Mouse (Mus musculus): ENCODE data around the gene Iqcb1. TPM values are rescaled to one million over a fixed set of nuclear protein-coding genes. Genes with fewer than 3 reads are reported as not detected.
A peak's percentile ranks its signal among the peaks of the same experiment; 100 is the strongest.

The Iqcb1 gene
- polyA plus RNA-seq (2014; fragmentation: Nextera tagmentation; extraction: Ambion mirVana) = 32.2 and 37.9 TPM in 2 replicates

- H3K27ac ChIP-seq (replicated peaks; ENCODE audit: low read depth, low read length) = peak within 1 kb of the TSS; percentile 75
- WGBS = 0% methylated on average over 20 of the region's 64 CpGs
- DNase-seq (ENCODE audit: low spot score) = peak; percentile 93
Observed at GRCm38 (mm10) chr16:36828054-36828786, at the start of gene Iqcb1. Iqcb1 (plus strand) TSS chr16:36828385.

GRCm38 (mm10) chr16:36784146-36784545, 44.0 kb upstream of the Iqcb1 start:
- Histone ChIP-seq H3K9me3 (ENCODE audit: control insufficient read depth, low read length) (no peaks in the 10 kb centered on the region), H3K36me3 (ENCODE audit: control insufficient read depth, insufficient read depth, low read length) (no peaks in the 10 kb centered on the region), H3K4me1 (ENCODE audit: control insufficient read depth, insufficient read depth, low read length) (0 out of 2 replicates have a peak, but pooled peaks cover 3% of the 10 kb centered on the region), H3K27ac (replicated peaks; ENCODE audit: low read depth, low read length) (peak overlapping the region; percentile 2; the same call in 1 of the 2 replicates), H3K27me3 (replicated peaks; ENCODE audit: control insufficient read depth, insufficient read depth, low read length) (no peaks in the 10 kb centered on the region), H3K9ac (ENCODE audit: low read depth, low read length) (no peak overlapping the region), H3K4me3 (ENCODE audit: low read depth, low read length) (peak overlapping the region; percentile 11), H3K4me2 (ENCODE audit: low read depth, low read length) (peak overlapping the region; percentile 17)
- DNase-seq (ENCODE audit: low spot score) (peak; percentile 8), ATAC-seq (ENCODE audit: low read depth) (no peak)
- 86% methylated on average over 2 of the region's 2 CpGs for WGBS

More at GRCm38 (mm10) chr16:36828054-36828786, at the start of gene Iqcb1:
- Histone ChIP-seq H3K4me3 (ENCODE audit: low read depth, low read length) (peak within 1 kb of the TSS; percentile 91), H3K9ac (ENCODE audit: low read depth, low read length) (peak within 1 kb of the TSS; percentile 92), H3K9me3 (ENCODE audit: control insufficient read depth, low read length) (no peaks in the 10 kb centered on the region), H3K27me3 (replicated peaks; ENCODE audit: control insufficient read depth, insufficient read depth, low read length) (no peaks in the 10 kb centered on the region), H3K36me3 (ENCODE audit: control insufficient read depth, insufficient read depth, low read length) (no peaks in the 10 kb centered on the region), H3K4me2 (ENCODE audit: low read depth, low read length) (peak within 1 kb of the TSS; percentile 72), H3K4me1 (ENCODE audit: control insufficient read depth, insufficient read depth, low read length) (no peaks in the 10 kb centered on the region; the same call in 1 of the 2 replicates)
- peak; percentile 98 for ATAC-seq (ENCODE audit: low read depth)

- H3K27me3 ChIP-seq (replicated peaks; ENCODE audit: control insufficient read depth, insufficient read depth, low read length) = no peaks in the 10 kb centered on the region
- 0 out of 2 replicates have a peak, but pooled peaks have one; percentile 53 for ATAC-seq (ENCODE audit: low read depth)
- H3K4me3 ChIP-seq (ENCODE audit: low read depth, low read length) = peak within 1 kb of the TSS; percentile 11
- H3K4me1 ChIP-seq (ENCODE audit: control insufficient read depth, insufficient read depth, low read length) = 0 out of 2 replicates have a peak, but pooled peaks cover 3% of the 10 kb centered on the region
- peak within 1 kb of the TSS; percentile 17 for H3K4me2 ChIP-seq (ENCODE audit: low read depth, low read length)
- H3K9ac ChIP-seq (ENCODE audit: low read depth, low read length) = no peak within 1 kb of the TSS
- H3K9me3 ChIP-seq (ENCODE audit: control insufficient read depth, low read length) = no peaks in the 10 kb centered on the region
- H3K36me3 ChIP-seq (ENCODE audit: control insufficient read depth, insufficient read depth, low read length) = no peaks in the 10 kb centered on the region
- peak within 1 kb of the TSS; percentile 2; the same call in 1 of the 2 replicates for H3K27ac ChIP-seq (replicated peaks; ENCODE audit: low read depth, low read length)
- peak; percentile 78 for DNase-seq (ENCODE audit: low spot score)
- WGBS = 49% methylated on average over 10 of the region's 10 CpGs
Observed at GRCm38 (mm10) chr16:36784594-36785313, 43.4 kb upstream of the Iqcb1 start, which contains the start of gene Slc15a2. Slc15a2 (minus strand) TSS chr16:36784962.

- H3K9me3 ChIP-seq (ENCODE audit: control insufficient read depth, low read length) = no peaks in the 10 kb centered on the region
- no peak overlapping the region for H3K27ac ChIP-seq (replicated peaks; ENCODE audit: low read depth, low read length)
- no peak for ATAC-seq (ENCODE audit: low read depth)
- no peaks in the 10 kb centered on the region for H3K27me3 ChIP-seq (replicated peaks; ENCODE audit: control insufficient read depth, insufficient read depth, low read length)
- no peaks in the 10 kb centered on the region for H3K36me3 ChIP-seq (ENCODE audit: control insufficient read depth, insufficient read depth, low read length)
- no peak overlapping the region for H3K4me3 ChIP-seq (ENCODE audit: low read depth, low read length)
- H3K9ac ChIP-seq (ENCODE audit: low read depth, low read length) = no peak overlapping the region
- 85% methylated on average over 7 of the region's 7 CpGs for WGBS
- DNase-seq (ENCODE audit: low spot score) = no peak
- 0 out of 2 replicates have a peak, but pooled peaks cover 3% of the 10 kb centered on the region for H3K4me1 ChIP-seq (ENCODE audit: control insufficient read depth, insufficient read depth, low read length)
- H3K4me2 ChIP-seq (ENCODE audit: low read depth, low read length) = no peak overlapping the region
Observed at GRCm38 (mm10) chr16:36786466-36786865, 41.7 kb upstream of the Iqcb1 start.

GRCm38 (mm10) chr16:36790166-36790565, 38.0 kb upstream of the Iqcb1 start:
- 71% methylated on average over 4 of the region's 4 CpGs for WGBS
- peak; percentile 67; the same call in 1 of the 2 replicates for ATAC-seq (ENCODE audit: low read depth)
- no peaks in the 10 kb centered on the region for H3K9me3 ChIP-seq (ENCODE audit: control insufficient read depth, low read length)

GRCm38 (mm10) chr16:36794976-36795375, 33.2 kb upstream of the Iqcb1 start:
- Histone ChIP-seq H3K4me2 (ENCODE audit: low read depth, low read length) (no peak overlapping the region), H3K4me1 (ENCODE audit: control insufficient read depth, insufficient read depth, low read length) (no peaks in the 10 kb centered on the region), H3K27me3 (replicated peaks; ENCODE audit: control insufficient read depth, insufficient read depth, low read length) (no peaks in the 10 kb centered on the region), H3K4me3 (ENCODE audit: low read depth, low read length) (no peak overlapping the region), H3K27ac (replicated peaks; ENCODE audit: low read depth, low read length) (no peak overlapping the region), H3K36me3 (ENCODE audit: control insufficient read depth, insufficient read depth, low read length) (no peaks in the 10 kb centered on the region), H3K9ac (ENCODE audit: low read depth, low read length) (no peak overlapping the region), H3K9me3 (ENCODE audit: control insufficient read depth, low read length) (no peaks in the 10 kb centered on the region)
- 66% methylated on average over 2 of the region's 2 CpGs for WGBS
- DNase-seq (ENCODE audit: low spot score) (no peak), ATAC-seq (ENCODE audit: low read depth) (no peak)

More at GRCm38 (mm10) chr16:36790166-36790565, 38.0 kb upstream of the Iqcb1 start:
- peak; percentile 63 for DNase-seq (ENCODE audit: low spot score)
- Histone ChIP-seq H3K4me1 (ENCODE audit: control insufficient read depth, insufficient read depth, low read length) (no peaks in the 10 kb centered on the region), H3K27ac (replicated peaks; ENCODE audit: low read depth, low read length) (no peak overlapping the region), H3K36me3 (ENCODE audit: control insufficient read depth, insufficient read depth, low read length) (no peaks in the 10 kb centered on the region), H3K27me3 (replicated peaks; ENCODE audit: control insufficient read depth, insufficient read depth, low read length) (no peaks in the 10 kb centered on the region), H3K9ac (ENCODE audit: low read depth, low read length) (no peak overlapping the region), H3K4me2 (ENCODE audit: low read depth, low read length) (no peak overlapping the region), H3K4me3 (ENCODE audit: low read depth, low read length) (no peak overlapping the region)

GRCm38 (mm10) chr16:36798334-36798733, 29.9 kb upstream of the Iqcb1 start:
- Histone ChIP-seq H3K4me1 (ENCODE audit: control insufficient read depth, insufficient read depth, low read length) (no peaks in the 10 kb centered on the region), H3K4me3 (ENCODE audit: low read depth, low read length) (no peak overlapping the region), H3K9me3 (ENCODE audit: control insufficient read depth, low read length) (no peaks in the 10 kb centered on the region), H3K9ac (ENCODE audit: low read depth, low read length) (no peak overlapping the region), H3K27ac (replicated peaks; ENCODE audit: low read depth, low read length) (no peak overlapping the region), H3K4me2 (ENCODE audit: low read depth, low read length) (no peak overlapping the region), H3K36me3 (ENCODE audit: control insufficient read depth, insufficient read depth, low read length) (no peaks in the 10 kb centered on the region), H3K27me3 (replicated peaks; ENCODE audit: control insufficient read depth, insufficient read depth, low read length) (no peaks in the 10 kb centered on the region)
- WGBS = 58% methylated on average over 2 of the region's 2 CpGs
- ATAC-seq (ENCODE audit: low read depth) (no peak), DNase-seq (ENCODE audit: low spot score) (no peak)

GRCm38 (mm10) chr16:36802361-36802760, 25.8 kb upstream of the Iqcb1 start:
- WGBS = 82% methylated on average over 3 of the region's 3 CpGs
- H3K36me3 ChIP-seq (ENCODE audit: control insufficient read depth, insufficient read depth, low read length) = no peaks in the 10 kb centered on the region
- ATAC-seq (ENCODE audit: low read depth) (no peak), DNase-seq (ENCODE audit: low spot score) (no peak)
- H3K9me3 ChIP-seq (ENCODE audit: control insufficient read depth, low read length) = no peaks in the 10 kb centered on the region
- no peaks in the 10 kb centered on the region for H3K4me1 ChIP-seq (ENCODE audit: control insufficient read depth, insufficient read depth, low read length)
- H3K27me3 ChIP-seq (replicated peaks; ENCODE audit: control insufficient read depth, insufficient read depth, low read length) = no peaks in the 10 kb centered on the region
- H3K27ac ChIP-seq (replicated peaks; ENCODE audit: low read depth, low read length) = no peak overlapping the region
- H3K4me3 ChIP-seq (ENCODE audit: low read depth, low read length) = no peak overlapping the region
- no peak overlapping the region for H3K4me2 ChIP-seq (ENCODE audit: low read depth, low read length)
- no peak overlapping the region for H3K9ac ChIP-seq (ENCODE audit: low read depth, low read length)
